Mouse (Mus musculus): ENCODE data around the gene Asb4. TPM values are rescaled to one million over a fixed set of nuclear protein-coding genes. Genes with fewer than 3 reads are reported as not detected.
A peak's percentile ranks its signal among the peaks of the same experiment; 100 is the strongest.

Asb4 gene
- polyA plus RNA-seq, 1 experiment from 2014 or later, result 17.9 TPM

GRCm38 (mm10) chr6:5429562-5429961, 46.4 kb downstream of the Asb4 start:
- Histone ChIP-seq H3K27me3 (ENCODE audit: control insufficient read depth, insufficient read depth, low read depth, low read length) (no peaks in the 10 kb centered on the region), H3K4me3 (ENCODE audit: low read depth, low read length) (no peak overlapping the region), H3K4me1 (ENCODE audit: control insufficient read depth, insufficient read depth, low read length) (no peaks in the 10 kb centered on the region), H3K36me3 (ENCODE audit: control insufficient read depth, insufficient read depth, low read length) (no peaks in the 10 kb centered on the region), H3K9ac (ENCODE audit: low read depth, low read length) (no peak overlapping the region), H3K27ac (ENCODE audit: low read length) (no peak overlapping the region), H3K9me3 (replicated peaks; ENCODE audit: control insufficient read depth, low read length, poor library complexity, severe bottlenecking) (no peaks in the 10 kb centered on the region), H3K4me2 (ENCODE audit: low read length) (no peak overlapping the region)
- no peak for ATAC-seq
- 98% methylated on average over 4 of the region's 4 CpGs for WGBS

- WGBS, result 94% methylated on average over 4 of the region's 4 CpGs
- Histone ChIP-seq H3K36me3 (ENCODE audit: control insufficient read depth, insufficient read depth, low read length) (no peaks in the 10 kb centered on the region), H3K4me2 (ENCODE audit: low read length) (no peak overlapping the region), H3K4me3 (ENCODE audit: low read depth, low read length) (no peak overlapping the region), H3K4me1 (ENCODE audit: control insufficient read depth, insufficient read depth, low read length) (no peaks in the 10 kb centered on the region), H3K9ac (ENCODE audit: low read depth, low read length) (no peak overlapping the region), H3K27me3 (ENCODE audit: control insufficient read depth, insufficient read depth, low read depth, low read length) (no peaks in the 10 kb centered on the region), H3K9me3 (replicated peaks; ENCODE audit: control insufficient read depth, low read length, poor library complexity, severe bottlenecking) (no peaks in the 10 kb centered on the region), H3K27ac (ENCODE audit: low read length) (no peak overlapping the region)
- ATAC-seq, result no peak
Measured at GRCm38 (mm10) chr6:5429982-5430550, 46.9 kb downstream of the Asb4 start.

- H3K27me3 ChIP-seq (ENCODE audit: control insufficient read depth, insufficient read depth, low read depth, low read length), result no peaks in the 10 kb centered on the region
- no peak overlapping the region for H3K27ac ChIP-seq (ENCODE audit: low read length)
- WGBS, result 71% methylated on average over 2 of the region's 2 CpGs
- H3K4me2 ChIP-seq (ENCODE audit: low read length), result no peak overlapping the region
- ATAC-seq, result no peak
- no peaks in the 10 kb centered on the region for H3K4me1 ChIP-seq (ENCODE audit: control insufficient read depth, insufficient read depth, low read length)
- H3K4me3 ChIP-seq (ENCODE audit: low read depth, low read length), result no peak overlapping the region
- H3K9me3 ChIP-seq (replicated peaks; ENCODE audit: control insufficient read depth, low read length, poor library complexity, severe bottlenecking), result no peaks in the 10 kb centered on the region
- no peak overlapping the region for H3K9ac ChIP-seq (ENCODE audit: low read depth, low read length)
- no peaks in the 10 kb centered on the region for H3K36me3 ChIP-seq (ENCODE audit: control insufficient read depth, insufficient read depth, low read length)
Measured at GRCm38 (mm10) chr6:5433887-5434286, 50.7 kb downstream of the Asb4 start.

GRCm38 (mm10) chr6:5437757-5438156, 54.6 kb downstream of the Asb4 start:
- Histone ChIP-seq H3K4me3 (ENCODE audit: low read depth, low read length) (no peak overlapping the region), H3K9me3 (replicated peaks; ENCODE audit: control insufficient read depth, low read length, poor library complexity, severe bottlenecking) (no peaks in the 10 kb centered on the region), H3K36me3 (ENCODE audit: control insufficient read depth, insufficient read depth, low read length) (no peaks in the 10 kb centered on the region), H3K27ac (ENCODE audit: low read length) (no peak overlapping the region), H3K4me1 (ENCODE audit: control insufficient read depth, insufficient read depth, low read length) (no peaks in the 10 kb centered on the region), H3K4me2 (ENCODE audit: low read length) (no peak overlapping the region), H3K9ac (ENCODE audit: low read depth, low read length) (no peak overlapping the region), H3K27me3 (ENCODE audit: control insufficient read depth, insufficient read depth, low read depth, low read length) (no peaks in the 10 kb centered on the region)
- no peak for ATAC-seq
- 38% methylated on average over 4 of the region's 4 CpGs for WGBS

GRCm38 (mm10) chr6:5441221-5441620, 58.0 kb downstream of the Asb4 start:
- no peaks in the 10 kb centered on the region for H3K27me3 ChIP-seq (ENCODE audit: control insufficient read depth, insufficient read depth, low read depth, low read length)
- 94% methylated on average over 6 of the region's 6 CpGs for WGBS
- H3K4me3 ChIP-seq (ENCODE audit: low read depth, low read length), result no peak overlapping the region
- ATAC-seq, result no peak
- no peak overlapping the region for H3K4me2 ChIP-seq (ENCODE audit: low read length)
- H3K9me3 ChIP-seq (replicated peaks; ENCODE audit: control insufficient read depth, low read length, poor library complexity, severe bottlenecking), result no peaks in the 10 kb centered on the region
- no peak overlapping the region for H3K27ac ChIP-seq (ENCODE audit: low read length)
- no peaks in the 10 kb centered on the region for H3K4me1 ChIP-seq (ENCODE audit: control insufficient read depth, insufficient read depth, low read length)
- H3K9ac ChIP-seq (ENCODE audit: low read depth, low read length), result no peak overlapping the region
- no peaks in the 10 kb centered on the region for H3K36me3 ChIP-seq (ENCODE audit: control insufficient read depth, insufficient read depth, low read length)

- no peaks in the 10 kb centered on the region for H3K9me3 ChIP-seq (replicated peaks; ENCODE audit: control insufficient read depth, low read length, poor library complexity, severe bottlenecking)
- H3K4me1 ChIP-seq (ENCODE audit: control insufficient read depth, insufficient read depth, low read length), result no peaks in the 10 kb centered on the region
- H3K4me2 ChIP-seq (ENCODE audit: low read length), result 0 out of 2 replicates have a peak overlapping the region, but pooled peaks have one; percentile 2
- H3K36me3 ChIP-seq (ENCODE audit: control insufficient read depth, insufficient read depth, low read length), result no peaks in the 10 kb centered on the region
- H3K27me3 ChIP-seq (ENCODE audit: control insufficient read depth, insufficient read depth, low read depth, low read length), result no peaks in the 10 kb centered on the region
- no peak; the same call in 1 of the 2 replicates for ATAC-seq
- 12% methylated on average over 14 of the region's 14 CpGs for WGBS
- no peak overlapping the region for H3K4me3 ChIP-seq (ENCODE audit: low read depth, low read length)
- no peak overlapping the region for H3K9ac ChIP-seq (ENCODE audit: low read depth, low read length)
- no peak overlapping the region for H3K27ac ChIP-seq (ENCODE audit: low read length)
Measured at GRCm38 (mm10) chr6:5442316-5443085, 59.3 kb downstream of the Asb4 start.

- no peak overlapping the region for H3K27ac ChIP-seq (ENCODE audit: low read length)
- no peaks in the 10 kb centered on the region for H3K36me3 ChIP-seq (ENCODE audit: control insufficient read depth, insufficient read depth, low read length)
- no peak overlapping the region for H3K9ac ChIP-seq (ENCODE audit: low read depth, low read length)
- 21% methylated on average over 13 of the region's 13 CpGs for WGBS
- no peaks in the 10 kb centered on the region for H3K4me1 ChIP-seq (ENCODE audit: control insufficient read depth, insufficient read depth, low read length)
- H3K27me3 ChIP-seq (ENCODE audit: control insufficient read depth, insufficient read depth, low read depth, low read length), result no peaks in the 10 kb centered on the region
- 0 out of 2 replicates have a peak, but pooled peaks have one; percentile 36 for ATAC-seq
- H3K4me2 ChIP-seq (ENCODE audit: low read length), result no peak overlapping the region
- no peaks in the 10 kb centered on the region for H3K9me3 ChIP-seq (replicated peaks; ENCODE audit: control insufficient read depth, low read length, poor library complexity, severe bottlenecking)
- no peak overlapping the region for H3K4me3 ChIP-seq (ENCODE audit: low read depth, low read length)
Measured at GRCm38 (mm10) chr6:5443104-5443863, 60.1 kb downstream of the Asb4 start.

GRCm38 (mm10) chr6:5444331-5444898, 61.2 kb downstream of the Asb4 start:
- Histone ChIP-seq H3K4me3 (ENCODE audit: low read depth, low read length) (no peak overlapping the region), H3K4me2 (ENCODE audit: low read length) (no peak overlapping the region), H3K27me3 (ENCODE audit: control insufficient read depth, insufficient read depth, low read depth, low read length) (no peaks in the 10 kb centered on the region), H3K9ac (ENCODE audit: low read depth, low read length) (no peak overlapping the region), H3K36me3 (ENCODE audit: control insufficient read depth, insufficient read depth, low read length) (no peaks in the 10 kb centered on the region), H3K9me3 (replicated peaks; ENCODE audit: control insufficient read depth, low read length, poor library complexity, severe bottlenecking) (no peaks in the 10 kb centered on the region), H3K4me1 (ENCODE audit: control insufficient read depth, insufficient read depth, low read length) (no peaks in the 10 kb centered on the region), H3K27ac (ENCODE audit: low read length) (no peak overlapping the region)
- 97% methylated on average over 5 of the region's 5 CpGs for WGBS
- ATAC-seq, result no peak
